Mouse (Mus musculus): ENCODE results near the gene B3gat3.
"Not testable (repeated sequence)": the region's sequence is repeated elsewhere in the genome, so short reads cannot be mapped to it uniquely, and the experiment has no call there.

The B3gat3 gene

DNA sequence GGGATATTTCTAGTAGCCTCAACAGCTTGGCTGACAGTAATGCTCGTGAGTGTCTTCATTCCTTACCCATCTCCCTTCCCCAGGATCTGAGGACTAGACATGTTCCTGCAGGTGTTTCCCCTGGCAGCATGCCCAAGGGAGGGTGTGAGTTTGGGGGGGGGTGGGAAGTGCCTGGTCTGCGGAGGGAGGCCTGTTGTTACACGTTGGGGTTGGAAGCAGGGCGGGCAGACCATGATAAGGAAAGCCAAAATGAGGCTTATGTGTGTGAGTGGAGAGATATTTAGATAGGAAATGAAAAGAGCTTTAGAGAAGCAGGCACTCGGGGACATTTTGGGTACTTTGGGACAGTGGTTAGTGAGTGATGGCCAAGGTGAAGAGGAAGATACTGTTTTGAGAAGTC lies 23.9 kb downstream of the B3gat3 start:
- no peak for DNase-seq

DNA sequence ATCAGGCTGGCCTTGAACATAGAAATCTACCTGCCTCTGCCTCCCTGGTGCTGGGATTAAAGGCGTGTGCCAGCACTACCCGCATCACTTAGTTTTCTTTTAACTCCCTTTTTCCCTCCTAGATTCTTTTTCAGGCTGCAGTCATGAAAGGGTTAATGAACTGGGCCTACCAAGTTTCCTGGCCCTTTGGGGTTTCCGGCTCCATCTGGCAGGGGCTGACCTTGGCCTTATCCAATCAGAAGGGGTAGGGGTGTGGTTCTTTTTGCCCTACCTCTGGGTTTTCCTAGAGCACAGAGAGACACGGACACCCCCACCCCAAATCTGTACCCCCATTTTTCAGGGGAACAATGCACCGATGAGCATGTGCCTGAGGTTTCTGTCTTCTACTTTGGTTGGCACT lies 24.6 kb downstream of the B3gat3 start:
- DNase-seq, result peak; percentile 76

DNA sequence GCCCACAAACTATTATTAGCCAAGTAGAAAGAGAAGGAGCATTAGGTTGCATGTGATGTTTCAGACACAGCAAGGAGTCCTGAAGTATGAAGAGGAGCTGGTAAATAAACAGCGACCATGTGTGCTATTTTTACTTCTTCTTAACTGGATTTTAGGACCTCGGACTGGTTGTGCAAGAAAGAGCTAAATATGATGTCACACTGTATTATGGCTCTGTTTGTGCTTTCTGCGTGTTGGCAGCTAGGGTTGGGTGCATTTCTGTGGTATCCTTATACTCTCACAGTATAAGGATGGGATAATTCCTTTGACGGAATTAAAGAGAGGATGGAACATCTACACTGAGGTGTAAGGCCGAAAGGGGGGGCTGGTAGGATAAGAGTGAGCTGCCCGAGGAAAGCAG lies 25.1 kb downstream of the B3gat3 start:
- DNase-seq, result no peak

DNA sequence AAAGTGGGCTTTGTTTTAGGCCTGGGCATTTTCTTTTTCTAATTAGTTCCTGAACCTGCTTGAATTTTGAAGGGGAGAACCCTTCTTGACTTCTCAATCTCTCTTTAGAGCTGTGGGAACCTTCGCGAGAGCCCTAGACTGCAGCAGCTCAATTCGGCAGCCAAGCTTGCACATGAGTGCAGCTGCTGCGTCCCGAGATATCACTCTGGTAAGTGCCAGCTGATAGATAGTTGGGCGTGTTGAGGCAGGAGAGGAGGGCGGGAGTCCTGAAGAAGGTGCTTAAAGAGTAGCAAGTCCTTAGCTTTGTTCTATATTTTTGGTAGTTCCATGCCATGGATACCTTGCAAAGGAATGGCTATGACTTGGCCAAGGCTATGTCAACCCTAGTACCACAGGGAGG lies 26.8 kb downstream of the B3gat3 start:
- DNase-seq, result no peak

DNA sequence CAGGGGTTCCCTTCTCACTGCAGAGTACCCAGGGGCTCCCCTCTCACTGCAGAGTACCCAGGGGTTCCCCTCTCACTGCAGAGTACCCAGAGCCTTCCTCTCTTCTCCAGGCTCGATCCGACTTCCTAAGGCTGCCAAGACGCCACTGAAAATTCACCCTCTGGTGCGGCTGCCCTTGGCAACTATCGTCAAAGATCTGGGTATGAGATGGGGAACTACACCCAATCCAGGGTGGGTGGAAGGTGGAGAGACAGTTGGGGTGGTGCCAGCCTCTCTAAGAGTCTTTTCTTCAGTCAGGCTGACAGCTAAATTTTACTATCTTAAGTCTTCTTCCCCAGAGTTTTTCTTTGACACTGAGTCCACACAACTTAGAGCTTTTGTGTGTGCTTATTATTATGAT lies 30.0 kb downstream of the B3gat3 start:
- no peak for DNase-seq

DNA sequence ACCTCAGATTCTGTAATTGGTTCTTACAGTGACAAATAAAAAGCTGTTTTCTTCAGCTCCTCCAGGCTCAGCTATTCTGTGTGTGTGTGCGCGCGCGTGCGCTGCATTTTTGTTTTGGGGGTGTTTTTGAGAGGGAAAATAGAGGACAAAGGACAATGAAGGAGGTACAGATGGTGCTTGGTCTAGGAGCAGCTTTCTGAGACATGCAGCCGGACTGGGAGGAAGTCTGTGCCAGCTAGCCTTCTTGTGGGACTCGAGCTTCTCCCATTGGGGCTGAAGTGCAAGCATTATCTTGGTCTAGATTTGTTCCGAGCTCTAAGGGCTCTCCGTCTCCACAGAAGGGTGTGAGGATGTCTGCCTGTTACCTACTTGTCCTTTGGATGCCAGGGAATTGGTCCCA lies 32.1 kb downstream of the B3gat3 start:
- DNase-seq, result no peak

DNA sequence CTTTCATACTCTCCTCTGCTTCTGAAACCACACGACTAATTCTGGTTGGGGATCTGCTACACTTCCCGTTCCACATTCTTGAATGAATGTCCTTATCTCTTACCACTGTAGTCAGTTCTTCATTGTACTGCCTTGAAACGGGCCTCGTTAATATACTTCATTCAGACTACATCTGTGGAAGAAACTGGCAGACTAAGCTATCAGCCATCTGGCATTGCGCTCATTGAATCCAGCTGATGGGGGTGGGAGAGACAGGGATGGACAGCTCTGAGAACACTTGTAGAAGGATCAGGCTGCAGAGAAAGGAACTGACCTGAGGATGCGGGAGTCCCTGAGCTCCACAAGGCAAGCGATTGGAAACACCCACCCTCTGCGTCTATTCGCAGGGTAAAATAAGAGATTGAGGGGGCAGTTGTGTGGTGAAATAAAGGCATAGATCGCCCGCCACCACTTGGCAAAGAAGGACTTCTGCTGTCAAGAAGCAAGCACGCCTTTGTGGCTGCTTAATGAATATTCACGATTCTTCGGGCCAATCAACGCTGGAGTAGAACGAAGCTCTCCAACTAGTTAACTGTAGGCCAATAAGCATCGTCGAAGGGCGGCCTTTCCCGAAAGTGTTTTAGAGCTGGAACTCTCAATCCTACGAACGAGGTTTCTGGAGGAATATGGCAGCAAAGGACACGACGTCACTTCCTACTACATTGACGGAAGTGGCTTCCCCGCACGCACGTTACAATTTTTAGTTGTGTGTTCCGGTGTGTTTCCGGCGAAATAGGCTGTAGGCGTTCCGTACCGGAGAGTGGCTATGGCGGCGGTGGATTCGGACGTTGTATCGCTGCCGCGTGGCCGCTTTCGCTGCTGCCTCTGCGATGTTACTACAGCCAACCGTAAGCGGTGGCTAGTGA lies 33.2 kb downstream of the B3gat3 start, which contains the start of gene Tut1:
Tut1 (plus strand) TSS at position 713 of the 905 bp plus-strand sequence.
- peak; percentile 92 for DNase-seq

DNA sequence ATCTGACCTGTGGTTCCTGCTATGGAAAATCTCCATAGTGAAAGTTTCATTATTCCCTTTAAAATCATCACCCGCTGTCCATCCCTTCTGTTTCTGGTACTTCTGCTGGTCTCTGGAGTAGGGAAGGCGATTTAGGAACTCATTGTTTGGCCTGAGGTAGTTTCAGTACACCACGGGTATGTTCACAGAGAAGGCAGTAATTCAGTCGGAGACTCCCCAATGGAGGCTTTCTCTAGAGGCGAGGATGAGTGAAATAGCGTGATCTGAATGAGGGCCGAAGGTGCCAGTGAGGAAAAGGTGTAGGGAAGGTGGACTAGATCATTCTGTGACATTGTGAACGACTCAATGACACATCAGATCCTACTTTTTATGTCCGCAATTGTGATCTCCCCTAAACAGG lies 34.0 kb downstream of the B3gat3 start:
- no peak for DNase-seq

DNA sequence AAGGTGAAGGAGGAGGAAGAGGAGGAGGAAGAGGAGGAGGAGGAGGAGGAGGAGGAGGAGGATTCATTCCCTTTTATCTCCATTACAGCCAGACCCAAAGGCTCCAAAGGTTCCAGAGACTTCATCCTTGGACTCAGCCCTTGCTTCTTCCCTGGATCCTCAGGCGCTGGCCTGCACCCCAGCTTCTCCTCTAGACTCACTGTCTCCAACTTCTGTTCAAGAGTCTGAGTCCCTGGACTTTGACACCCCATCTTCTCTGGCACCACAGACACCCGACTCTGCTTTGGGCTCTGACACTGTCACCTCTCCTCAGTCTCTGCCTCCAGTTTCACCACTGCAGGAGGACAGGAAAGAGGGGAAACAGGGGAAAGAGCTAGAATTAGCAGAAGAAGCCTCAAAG lies 42.1 kb downstream of the B3gat3 start:
- no peak for DNase-seq

DNA sequence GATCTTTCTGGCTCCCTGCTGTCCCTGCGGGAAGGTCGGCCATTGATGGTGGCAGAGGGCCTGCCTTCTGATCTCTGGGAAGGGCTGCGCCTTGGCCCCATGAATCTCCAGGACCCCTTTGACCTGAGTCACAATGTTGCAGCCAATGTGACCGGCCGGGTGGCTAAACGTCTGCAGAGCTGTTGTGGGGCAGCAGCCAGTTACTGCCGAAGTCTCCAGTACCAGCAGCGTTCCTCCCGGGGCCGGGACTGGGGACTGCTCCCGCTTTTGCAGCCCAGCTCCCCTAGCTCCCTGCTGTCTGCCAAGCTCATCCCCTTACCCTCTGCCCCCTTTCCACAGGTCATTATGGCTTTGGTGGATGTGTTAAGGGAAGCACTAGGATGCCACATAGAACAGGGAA lies 44.9 kb downstream of the B3gat3 start:
- no peak for DNase-seq

DNA sequence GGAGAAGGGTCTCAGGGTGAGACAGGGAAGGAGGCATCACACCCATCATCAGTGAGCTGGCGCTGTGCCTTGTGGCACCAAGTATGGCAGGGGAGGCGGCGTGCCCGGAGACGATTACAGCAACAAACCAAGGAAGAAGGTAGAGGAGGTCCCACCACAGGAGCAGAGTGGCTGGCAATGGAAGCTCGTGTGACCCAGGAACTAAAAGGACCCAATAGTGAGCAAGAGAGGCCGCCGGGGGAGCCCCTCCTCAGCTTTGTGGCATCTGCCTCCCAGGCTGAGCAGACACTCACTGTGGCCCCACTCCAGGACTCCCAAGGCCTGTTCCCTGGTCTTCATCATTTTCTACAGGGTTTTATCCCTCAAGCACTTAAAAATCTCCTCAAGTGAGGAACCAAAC lies 45.6 kb downstream of the B3gat3 start:
- DNase-seq, result no peak

DNA sequence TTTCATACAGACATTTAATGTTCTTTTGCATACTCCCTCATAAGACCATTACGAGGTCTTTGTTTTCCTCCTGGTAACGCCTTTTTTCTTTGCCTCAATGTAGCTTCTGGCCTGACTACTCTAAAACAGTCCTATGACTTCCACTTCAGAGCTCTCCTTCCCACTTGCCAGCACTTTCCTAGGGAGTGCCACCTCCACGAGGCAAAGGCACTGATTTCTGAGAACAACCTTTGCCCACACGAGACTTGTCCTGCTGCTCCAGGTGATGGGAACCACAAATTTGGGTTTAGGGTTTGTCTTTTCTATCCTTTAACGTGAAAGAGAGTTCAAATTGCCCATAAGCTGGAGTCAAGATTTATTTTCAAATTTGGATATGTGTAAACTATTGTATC lies 46.0 kb downstream of the B3gat3 start:
- no peak for DNase-seq

DNA sequence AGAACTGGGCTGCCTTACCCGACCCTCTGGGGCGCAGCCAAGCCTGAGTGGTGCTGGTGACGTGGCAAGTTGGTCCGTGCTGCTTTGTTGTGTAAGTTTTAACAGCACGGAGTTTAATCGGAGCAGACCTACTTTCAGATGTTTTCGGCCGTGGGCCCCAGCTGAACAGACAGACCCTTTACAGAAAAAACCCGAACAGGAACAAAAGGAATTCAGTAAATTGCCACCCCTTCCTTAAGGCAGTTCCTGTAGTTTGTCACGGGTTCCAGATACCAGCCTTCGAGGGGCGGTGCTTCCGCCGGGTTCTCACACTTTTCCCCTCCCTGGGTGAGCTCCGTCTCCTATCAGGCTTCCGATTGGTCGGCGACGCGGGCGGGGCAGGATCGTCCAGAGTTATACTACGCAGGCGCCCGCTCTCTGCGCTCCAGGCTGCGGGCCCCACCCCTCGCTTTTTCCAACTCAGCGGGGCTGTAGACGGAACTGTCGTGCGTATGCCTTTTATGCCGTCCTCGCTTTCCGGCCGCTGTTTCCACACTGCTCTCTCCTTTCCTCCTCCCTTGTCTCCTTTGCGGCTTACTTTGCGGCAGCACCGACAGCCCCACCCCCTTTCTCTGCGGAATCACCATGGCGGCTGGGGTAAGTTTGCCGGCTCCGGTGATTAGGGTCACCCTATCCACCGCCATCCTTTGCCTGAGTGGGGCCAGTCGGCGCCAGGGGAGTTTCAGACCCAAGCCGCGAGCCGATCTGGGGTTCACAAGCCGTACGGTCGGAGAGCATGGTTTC lies 46.6 kb downstream of the B3gat3 start, which contains the start of gene Eef1g:
Eef1g (plus strand) TSS at position 452 of the 783 bp plus-strand sequence.
- peak; percentile 98 for DNase-seq

DNA sequence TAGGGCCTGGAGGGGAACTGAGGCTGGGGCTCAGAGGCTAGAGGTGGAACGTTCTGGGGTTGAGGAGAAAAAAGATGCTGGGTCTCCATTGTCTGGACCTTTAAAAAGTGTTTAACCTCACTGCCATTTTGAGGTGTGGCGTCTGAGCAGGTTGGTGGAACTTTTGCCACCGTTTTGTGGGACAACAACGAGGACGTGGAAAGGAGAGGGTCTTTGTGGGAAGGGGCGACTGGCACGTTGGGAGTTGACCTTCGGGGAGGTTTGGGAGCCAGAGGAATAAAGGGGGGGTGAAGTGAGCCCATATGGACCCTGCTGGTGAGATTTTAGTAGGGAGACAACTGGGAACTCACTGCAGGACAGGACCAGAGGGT lies 47.2 kb downstream of the B3gat3 start:
- no peak for DNase-seq

DNA sequence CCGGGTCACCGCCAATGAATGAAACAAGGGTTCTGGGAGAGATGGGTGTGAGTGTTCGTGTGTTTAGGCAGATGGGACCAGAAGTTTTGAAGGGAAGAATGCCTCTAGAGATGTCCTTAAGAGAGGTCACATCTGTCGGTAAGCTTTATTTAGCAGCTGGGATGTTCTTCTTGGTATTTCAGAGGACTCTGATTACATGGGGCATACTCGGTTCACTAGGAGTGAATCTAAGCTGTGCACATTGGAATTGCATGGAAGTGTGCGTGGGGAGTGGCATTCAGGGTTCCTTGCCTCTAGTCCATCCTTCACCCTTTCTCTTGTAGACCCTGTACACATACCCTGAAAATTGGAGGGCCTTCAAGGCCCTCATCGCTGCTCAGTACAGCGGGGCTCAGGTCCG lies 47.7 kb downstream of the B3gat3 start:
- no peak for DNase-seq

DNA sequence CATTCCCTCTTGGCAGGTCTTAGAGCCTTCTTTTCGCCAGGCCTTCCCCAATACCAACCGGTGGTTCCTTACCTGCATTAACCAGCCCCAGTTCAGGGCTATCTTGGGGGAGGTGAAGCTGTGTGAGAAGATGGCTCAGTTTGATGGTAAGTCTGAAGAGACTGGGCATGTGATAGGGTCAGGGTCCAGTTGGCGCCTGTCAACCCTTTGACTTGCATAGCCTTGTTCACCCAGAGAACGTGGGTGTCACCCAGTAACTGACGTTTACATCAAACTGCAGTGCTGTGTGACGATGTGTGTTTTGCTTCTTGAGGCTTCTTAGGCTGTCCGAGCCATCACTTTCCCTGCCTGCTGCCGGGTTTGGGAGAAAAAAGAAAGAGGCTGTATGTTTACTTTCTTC lies 52.3 kb downstream of the B3gat3 start:
- DNase-seq, result not testable (repeated sequence)

DNA sequence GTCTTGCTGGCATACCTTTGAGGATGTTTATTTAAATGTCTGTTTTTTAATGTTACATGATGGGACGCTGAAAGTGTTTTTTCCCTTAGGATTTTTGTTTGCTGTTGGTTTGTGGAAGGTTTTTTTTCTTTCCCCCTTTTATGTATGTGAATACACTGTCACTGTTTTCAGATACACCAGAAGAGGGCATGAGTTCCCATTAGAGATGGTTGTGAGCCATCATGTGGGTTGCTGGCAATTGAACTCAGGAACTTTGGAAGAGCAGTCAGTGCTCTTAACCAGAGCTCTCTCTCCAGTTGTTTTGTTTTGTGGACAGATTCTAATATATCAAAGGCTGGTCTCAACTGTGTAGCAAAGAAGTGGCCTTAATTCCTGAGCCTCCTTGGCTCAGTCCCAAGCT lies 54.5 kb downstream of the B3gat3 start:
- no peak for DNase-seq

DNA sequence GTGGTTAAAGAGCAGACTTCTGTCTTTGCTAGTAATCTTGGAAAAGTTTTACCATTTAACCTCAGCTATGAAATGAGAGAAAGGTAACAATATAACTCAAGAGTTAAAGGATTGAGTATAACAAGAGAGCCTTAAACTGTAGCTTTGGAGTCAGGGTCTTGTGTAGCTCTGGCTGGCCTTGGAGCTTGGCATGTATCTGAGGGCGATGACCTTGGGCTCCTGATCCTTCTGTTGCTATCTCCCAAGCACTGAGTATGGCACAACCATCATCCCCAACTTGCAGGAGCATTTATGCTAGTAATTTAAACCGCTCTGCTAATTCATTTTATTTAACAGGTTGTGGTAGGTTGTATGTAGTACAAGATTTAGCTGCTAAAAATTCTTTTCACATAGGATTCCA lies 55.3 kb downstream of the B3gat3 start:
- no peak for DNase-seq

DNA sequence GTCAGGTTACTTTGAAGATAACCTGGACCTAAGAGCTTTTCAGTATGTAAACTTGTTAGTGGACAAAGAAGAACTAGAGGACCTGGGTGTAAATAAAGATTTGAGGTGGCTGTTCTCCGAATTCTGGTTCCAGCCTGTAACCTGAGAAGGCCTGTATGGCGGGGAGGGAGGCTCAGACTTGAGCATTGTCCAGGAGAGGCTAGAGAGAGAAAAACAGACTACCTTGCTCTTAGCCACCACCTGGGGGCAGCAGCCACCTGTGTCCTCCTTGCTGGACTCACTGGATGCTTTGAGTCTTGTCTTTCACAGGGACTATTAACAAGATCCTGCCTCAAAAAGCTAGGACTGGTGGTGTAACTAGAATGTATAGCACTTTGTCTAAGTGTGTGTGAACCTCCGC lies 56.4 kb downstream of the B3gat3 start:
- peak; percentile 53 for DNase-seq

All from lung, postnatal 14 days (tissue).